Mouse (Mus musculus) left cerebral cortex, adult 8-10 months (tissue): ENCODE measurements around the gene Csk. TPM values are rescaled to one million over a fixed set of nuclear protein-coding genes. Genes with fewer than 3 reads are reported as not detected.
A peak's percentile ranks its signal among the peaks of the same experiment; 100 is the strongest.

ENCODE experiments used
- DNase-seq, 2 experiments: peaks; one replicate each; pipeline ENCODE4 v3.0.0; 2022; ENCODE audit warnings: low spot score in 2 of 2
- total RNA-seq, 4 experiments: library from RNA; stranded (reverse); gene quantifications; 2 replicates each; pipeline ENCODE4 v1.2.4; 2022

The Csk gene
- 10 to 100 TPM; 36.0 to 44.4 (median 41.6) TPM for total RNA-seq

DNA sequence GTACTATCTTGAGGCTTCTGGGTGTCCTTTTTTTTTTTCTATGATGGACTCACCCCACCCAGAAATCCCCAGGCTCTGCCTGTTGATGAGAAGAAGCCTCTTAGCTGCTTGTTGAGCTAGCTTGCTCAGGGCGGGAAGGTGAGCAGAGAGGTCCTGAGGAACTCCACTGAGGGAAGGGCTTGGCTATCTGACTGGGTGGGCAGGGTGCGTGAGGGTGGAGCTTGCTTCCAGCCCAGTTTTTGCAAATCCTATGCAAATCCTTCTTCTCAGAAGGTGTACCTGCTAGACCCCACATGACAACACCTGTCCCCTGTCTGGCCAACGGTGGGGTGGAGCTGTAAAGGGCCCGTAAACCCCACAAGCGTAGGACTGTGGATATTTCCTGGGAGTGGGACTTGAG, at the start of gene Csk:
Csk (minus strand) TSS at position 349 of the 400 bp plus-strand sequence.
- no peak for DNase-seq

DNA sequence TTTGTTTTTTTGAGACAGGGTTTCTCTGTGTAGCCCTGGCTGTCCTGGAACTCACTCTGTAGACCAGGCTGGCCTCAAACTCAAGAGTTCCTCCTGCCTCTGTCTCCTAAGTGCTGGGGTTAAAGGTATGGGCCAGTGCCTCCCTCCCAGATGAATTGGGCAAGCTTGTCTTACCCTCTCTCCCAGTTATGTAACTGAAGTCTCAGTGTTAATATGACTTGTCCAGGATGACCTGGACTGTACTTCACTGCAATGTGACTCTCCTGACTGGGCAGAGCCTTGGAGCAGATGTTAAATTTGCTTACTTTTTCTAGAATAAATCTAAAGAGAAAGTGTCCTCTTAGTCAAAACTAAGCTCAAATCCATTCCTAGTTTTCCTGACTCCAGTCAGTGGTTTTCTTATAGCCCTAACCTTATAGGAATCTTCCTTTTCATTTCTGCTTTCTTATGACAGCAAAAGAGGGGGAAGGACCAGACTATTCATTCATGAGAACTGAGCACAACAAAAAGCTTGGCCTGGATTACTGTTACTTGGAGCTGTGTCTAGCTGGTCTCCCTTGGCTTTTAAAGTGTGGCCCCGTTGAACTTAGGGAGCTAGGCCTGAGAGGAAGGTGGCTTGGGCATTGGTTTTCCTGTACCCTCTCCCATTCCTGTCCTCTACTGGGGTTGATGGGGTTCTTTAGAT, 45.2 kb upstream of the Csk start:
- DNase-seq: no peak

DNA sequence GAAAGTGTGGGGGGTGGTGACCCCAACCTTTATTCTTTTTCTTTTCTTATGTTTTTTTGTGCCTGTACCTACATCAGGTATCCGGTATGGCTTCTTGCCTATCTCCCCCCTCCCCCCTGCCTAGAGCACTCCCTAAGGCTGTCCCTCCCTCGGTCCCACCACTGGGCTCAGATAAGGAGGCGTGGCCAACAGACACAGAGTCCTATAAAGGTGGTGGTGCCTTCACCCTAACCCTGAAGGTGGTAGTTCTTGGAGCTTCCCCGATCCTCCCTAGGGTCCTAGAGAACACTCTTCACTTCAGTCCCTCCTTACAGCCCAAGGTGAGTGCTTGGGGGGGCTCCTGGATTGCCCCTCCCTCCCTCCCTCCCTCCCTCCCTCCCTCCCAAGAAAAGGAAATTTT, 43.9 kb upstream of the Csk start:
- no peak for DNase-seq

DNA sequence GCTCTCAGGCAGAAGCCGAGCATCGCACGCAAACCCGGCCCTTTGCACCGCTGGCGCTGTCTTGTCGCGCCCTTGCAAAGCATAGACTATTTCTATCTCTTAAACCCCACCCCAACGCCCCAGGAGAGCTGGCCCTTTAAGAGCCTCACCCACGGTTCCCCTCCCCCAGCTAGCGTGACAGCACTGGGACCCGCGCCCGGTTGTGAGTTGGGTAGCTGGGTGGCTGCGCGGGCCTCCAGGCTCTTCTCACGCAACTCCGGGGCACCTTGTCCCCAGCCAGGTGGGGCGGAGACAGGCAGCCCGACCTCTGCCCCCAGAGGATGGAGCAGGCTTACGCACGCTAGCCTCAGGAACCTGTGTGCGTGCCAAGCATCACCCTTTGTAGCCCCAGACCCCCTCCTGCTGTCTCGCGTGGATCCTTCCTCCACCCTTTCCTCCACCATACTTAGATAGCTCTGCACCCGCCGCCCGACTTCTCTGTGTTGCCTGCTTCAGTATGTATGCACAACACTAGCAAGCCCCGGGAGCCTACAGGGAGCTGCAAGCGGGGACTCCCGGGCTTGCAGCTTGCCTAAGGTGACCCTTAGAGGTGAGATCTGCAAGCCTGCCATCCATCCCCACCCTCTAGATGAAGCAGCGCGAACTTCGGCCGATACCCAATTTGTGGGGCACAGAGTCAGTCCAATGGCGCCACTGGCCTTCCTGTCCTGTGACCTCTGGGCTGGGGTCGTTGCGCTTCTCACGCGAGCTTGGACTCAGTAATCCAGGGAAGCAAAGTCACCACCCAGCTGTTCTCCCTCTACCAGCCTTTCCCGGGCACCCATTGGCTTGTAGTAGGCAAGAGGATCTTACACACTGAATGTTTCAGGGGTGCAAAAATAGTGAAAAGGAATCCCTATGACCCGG, 43.2 kb upstream of the Csk start:
- peak; percentile 57 to 62 for DNase-seq

DNA sequence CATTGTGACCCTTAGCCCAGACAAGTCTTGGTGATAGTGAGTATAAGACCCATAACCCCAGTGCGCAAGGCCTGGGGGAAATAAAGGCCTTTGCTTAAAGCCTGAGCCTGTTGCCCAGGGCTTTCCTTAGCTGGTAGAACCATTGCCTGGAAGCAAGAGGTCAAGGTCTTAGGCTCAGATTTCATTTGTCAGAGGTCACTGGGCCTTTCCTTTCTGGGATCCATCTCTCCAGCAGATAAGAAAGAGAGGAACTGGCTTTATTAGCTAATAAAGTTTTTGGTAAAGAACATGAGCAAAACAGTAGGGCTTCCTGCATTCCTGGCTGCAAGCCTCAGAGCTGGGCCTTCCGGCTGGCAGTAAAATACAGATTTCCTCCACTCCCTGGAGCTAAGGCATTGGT, 40.7 kb upstream of the Csk start:
- DNase-seq: no peak

DNA sequence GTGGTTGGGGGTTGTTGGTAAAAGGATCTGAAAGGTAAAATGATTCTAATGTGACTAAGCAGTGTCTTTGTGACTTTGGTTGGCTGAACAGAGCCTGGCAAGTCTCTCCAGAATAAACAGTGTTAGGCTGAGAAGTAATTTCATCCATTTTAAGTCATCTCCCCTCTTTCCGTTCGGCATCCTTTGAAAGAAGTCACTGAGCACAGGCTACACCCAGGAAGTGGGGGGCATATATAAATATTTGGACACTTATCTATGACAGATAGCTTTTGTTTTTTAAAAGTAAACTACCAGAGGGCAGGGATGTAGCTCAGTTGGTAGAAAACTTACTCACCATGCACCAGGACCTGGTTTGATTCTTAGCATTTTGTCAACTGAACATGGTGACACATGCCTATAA, 35.2 kb upstream of the Csk start:
- no peak for DNase-seq

DNA sequence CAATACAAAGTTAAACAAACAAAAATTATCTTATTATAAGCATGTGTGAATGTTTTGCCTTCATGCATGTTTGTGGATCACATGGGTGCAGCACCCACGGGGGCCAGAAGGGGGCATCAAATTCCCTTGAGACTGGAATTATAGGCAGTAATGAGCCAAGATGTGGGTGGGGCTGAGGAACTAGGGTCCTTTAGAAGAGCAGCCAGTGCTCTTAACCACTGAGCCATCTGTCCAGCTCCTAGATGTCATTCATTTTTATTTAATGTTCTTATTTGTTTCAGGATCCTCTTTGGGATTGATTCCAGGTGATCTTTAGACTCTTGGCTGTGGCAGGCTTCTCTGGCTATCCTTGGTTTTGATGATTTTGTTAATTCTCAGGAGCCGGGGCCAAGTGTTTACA, 34.7 kb upstream of the Csk start:
- no peak for DNase-seq

DNA sequence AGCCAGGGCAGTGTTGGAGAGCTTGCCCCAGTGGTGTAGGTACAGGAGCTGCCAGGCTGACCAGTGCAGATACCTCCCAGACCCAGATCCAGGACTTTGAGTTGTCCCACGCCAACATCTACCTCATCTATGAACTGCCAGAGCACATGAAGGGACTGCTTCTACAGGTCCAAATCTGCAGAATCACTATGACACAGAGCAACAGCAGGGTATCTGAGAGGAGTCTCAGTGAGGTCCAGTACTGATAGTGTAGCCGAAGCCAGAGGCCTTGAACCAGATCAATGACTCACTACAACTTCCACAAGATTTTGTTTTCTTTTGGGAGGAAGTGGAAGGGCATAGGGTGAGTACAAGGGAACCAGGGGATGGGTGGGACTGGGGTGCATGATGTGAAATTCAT, 34.3 kb upstream of the Csk start, which contains the start of gene Cyp1a1:
Cyp1a1 (plus strand) TSS at position 178 of the 400 bp plus-strand sequence.
- no peak for DNase-seq

DNA sequence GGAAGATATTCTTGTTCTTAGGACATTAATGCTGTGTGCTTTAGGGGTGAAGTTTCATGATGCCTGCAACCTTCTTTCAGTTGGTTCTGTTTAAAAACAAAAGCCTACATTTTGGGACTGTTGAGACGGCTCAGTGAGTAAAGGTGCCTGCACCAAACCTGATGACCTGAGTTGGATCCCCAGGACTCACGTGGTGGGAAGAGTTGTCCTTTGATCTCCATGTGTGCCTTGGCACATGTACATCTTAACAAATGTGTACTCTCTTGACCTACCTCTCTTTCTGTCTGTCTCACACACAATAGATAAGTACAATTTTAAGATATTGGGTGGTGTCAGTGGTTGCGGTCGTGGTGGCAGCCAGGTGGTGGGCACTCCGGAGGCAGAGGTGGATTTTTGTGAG, 32.6 kb upstream of the Csk start:
- no peak for DNase-seq

DNA sequence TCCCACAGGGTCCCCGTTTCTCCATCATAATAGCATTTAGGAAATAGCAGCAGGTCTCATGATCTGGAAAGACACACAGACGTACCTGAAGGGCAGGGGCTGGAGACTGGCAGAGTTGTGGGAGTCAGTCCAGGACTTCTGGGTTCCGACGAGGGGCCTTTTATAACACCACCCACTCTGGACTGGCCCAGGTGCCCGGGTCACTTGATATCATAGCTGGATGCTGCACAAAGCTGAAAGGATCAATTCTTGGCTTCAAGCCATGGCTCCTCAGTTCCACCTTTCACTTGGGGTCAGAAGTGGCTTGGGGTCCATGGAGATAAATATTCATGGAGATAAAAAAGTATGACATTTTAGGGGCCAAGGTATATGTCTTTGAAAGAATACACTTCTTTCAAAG, 30.1 kb upstream of the Csk start, which contains the start of gene Cyp1a2:
Cyp1a2 (minus strand) TSS at position 184 of the 400 bp plus-strand sequence.
- DNase-seq: no peak

DNA sequence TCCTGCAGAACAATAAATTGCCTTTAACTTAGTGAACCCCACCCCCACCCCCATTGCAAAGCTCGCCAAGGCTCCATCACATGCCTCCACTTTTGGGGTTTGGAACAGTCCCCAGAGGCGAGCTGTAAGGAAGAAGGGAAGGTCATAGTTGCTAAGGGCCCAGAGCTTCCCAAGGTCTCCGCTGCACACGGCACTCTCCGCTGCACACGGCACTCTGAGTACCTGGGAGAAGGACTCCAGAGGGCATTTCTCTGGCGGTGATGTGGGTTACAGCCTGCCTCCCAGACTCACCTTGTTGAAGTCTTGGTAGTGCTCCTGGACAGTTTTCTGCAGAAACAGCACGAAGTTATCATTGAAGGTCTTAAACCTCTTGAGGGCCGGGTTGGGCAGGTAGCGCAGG, 28.0 kb upstream of the Csk start:
- DNase-seq: no peak

DNA sequence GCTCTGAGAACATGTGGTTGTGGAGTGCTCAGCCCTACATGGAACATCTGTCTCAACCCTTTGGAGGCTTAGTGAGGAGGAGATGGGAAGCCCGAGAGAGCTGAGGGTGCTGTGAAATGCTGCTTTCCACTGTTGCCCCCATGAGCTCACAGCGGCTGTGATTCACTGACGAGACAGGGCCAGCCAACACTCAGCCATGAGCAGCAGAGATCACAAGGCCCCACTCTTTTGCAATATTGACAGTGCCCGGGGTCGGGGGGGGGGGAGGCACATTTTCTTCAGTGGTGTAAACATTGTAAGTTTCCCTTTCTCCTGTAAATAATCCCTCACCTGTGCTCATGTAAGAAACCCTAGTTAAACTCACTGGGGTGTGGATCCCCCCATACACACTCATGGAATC, 18.1 kb upstream of the Csk start:
- no peak for DNase-seq

DNA sequence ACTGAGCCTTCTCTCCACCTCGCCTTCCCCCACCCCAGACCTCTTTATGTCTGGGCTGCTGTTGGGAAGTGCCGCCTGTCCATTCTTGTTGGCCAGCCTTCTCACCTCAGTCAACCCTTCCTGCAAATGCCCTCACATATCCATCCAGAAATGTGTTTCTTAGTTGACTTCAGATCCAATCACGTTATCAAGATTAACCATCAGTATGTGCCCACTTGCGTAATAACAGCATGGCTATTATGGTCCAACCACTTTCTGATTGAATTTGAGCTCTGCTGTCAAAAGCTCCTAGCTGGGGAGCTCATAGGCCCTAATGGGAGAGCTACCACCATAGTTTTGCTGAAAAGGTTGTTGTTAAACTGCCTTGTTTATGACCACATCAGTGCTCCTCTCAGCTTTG, 17.6 kb upstream of the Csk start:
- no peak for DNase-seq

DNA sequence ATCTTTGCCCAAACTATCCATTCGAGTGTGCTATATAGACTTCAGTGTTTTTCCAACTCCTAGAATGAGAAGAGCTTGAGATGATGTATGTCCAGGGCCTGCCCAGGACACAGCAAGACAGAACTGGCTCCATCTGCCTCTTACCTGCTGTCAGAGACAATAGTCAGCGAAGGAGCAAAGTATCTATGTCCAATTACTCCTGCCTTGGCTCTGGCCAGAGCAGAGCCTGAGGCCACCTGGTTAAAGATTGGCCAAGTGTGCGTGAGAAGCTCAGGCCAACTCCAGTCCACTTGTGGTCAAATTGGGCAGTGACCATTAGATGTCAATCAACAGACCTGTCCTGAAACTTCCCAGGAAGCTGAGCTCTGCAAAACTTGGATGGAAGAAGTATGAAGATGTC, 16.1 kb upstream of the Csk start:
- DNase-seq: no peak

DNA sequence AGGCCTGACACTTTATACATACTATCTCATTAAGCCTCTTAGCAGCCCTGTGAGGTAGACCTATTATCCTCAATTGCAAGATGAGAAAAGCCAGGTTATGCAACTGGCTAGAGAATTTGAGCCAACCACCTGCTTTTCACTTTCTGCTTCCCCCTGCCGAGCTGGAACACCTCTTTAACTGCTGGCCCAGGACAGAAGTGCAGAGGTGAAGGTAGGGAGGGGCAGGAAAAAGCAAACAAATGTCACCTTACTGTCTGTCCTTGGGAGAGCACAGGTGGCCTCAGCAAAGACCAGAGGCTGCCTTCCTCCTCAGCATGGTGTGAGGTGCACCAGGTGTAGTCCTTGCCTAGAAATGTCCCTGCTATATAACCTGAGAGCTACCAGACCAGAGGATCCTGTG, 14.8 kb upstream of the Csk start:
- DNase-seq: no peak

DNA sequence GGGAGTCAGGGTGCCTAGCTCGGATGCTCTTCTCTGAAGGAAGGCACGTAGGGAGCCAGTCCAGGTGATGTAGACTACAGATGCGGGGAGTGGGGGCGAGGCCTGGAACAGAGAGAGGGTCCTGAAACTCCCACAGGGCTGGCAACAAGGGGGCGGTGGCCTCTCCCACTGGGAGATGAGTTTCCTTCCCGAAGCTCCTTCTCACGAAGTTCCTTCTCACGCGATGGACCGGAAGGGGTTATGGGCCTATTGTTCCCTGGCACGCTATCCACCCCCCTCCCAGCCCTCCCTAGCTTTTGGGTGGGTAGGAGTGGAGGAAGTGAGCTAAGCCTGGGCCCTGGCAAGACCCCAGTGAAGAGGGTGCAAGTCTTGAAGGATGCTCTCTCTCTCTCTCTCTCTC, 14.4 kb upstream of the Csk start:
- no peak for DNase-seq

DNA sequence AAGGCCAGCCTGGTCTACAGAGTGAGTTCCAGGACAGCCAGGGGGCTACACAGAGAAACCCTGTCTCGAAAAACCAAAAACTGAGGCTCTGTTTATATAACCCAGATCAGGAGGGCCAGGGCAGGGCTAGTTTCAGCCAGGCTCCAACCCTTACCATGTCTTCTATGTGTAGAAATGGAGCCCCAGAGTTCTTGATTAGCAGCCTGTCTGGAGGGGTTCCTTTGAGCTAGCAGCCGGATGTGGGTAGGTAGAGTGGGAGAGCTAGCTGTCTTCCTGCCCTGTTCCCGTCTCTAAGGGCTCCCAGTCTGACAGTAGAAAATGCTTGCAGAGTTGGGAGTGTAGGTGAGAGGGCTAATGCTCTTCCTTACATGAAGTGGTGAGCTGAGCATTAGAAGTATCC, 13.7 kb upstream of the Csk start:
- DNase-seq: no peak

DNA sequence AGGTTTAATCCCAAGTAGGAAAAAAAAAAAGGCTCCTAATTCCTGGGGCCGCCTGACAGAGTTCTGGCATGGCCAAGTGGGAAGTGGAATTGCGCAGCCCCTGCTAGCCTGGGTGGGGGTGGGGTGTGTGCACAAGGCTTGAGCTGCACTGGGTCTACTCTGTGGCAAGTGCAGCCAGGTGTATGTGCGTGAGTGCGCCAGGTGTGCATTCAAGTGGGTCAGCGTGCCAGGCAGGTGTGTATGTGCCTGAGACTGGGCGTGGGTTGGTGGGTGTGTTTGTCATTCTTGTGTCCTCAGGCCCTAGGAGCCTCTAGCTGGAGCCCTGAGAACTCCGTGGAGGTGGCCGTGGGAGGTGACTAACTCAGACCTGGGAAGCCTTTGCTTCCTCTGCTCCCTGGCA, 13.1 kb upstream of the Csk start:
- no peak for DNase-seq

DNA sequence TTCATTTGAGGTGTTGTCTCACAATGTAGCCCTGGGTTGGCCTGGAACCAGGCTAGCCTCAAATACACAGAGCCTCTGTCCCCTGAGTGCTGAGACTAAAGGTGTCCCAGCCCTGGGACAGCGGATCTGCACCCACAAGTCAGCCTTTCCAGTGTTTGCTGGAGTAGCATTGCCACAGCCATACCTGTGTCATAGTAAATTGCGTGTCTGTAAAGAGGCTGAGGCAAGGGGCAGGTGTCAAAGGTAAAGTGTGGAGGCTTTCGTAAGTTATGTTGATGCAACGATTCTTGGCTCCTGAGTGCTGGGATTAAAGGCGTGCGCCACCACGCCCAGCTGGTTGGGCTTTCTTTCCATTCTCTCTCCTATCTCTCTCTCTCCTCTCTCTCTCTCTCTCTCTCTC, 11.2 kb upstream of the Csk start:
- DNase-seq: no peak

DNA sequence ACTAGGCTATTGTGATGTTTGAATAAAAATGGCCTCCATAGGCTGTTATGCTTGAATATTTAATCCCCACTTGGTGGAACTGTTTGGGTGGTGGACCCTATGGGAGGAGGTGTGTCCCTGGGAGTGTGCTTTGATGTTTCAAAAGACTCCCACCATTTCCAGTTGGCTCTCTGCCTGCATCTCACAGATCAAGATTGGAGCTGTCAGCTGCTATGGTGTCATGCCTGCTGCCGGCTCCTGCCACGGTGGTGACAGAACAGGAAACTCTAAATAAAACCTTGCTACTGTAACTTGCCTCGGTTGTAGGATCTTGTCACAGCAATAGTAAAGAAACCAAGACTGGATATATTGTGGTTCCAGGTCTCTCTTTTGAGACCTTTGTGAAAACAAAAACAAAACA, 8.1 kb upstream of the Csk start:
- DNase-seq: no peak

DNA sequence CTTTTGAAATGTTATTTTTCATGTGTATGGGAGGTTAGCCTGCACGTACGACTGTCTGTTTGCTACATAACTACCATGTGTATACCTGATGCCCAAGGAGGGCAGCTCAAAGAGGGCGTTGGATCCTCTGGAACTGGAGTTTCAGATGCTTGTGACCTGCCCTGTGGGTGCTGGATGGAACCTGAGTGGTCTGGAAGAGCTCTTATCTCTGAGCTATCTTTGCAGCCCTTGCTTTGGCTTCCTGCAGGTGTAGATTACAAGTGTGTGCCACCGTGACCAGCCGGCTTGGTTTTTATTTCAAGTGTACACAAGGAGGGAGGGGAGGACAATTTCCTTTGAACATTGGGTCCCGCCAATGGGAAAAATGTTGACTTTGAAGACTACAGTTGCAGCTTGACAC, 7.1 kb upstream of the Csk start:
- no peak for DNase-seq

DNA sequence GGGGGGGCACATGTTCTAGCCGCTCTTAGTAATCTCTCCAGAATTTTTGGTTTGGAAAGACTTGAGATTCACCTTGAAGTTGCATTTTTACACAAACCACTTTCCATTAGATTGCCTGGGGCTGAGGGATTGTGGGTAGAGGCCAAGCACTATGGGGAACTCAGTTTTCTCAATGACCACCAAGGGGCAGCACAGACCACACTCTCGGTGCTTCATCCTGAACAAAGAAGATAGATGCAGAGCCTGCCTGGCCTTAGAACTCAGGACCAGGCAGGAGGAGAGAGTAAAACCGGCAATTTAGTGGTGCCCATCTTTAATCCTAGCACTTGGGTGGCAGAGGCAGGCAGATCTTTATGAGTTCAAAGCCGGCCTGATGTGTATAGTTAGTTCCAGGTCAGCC, 6.3 kb upstream of the Csk start:
- peak; percentile 36 to 53 for DNase-seq

DNA sequence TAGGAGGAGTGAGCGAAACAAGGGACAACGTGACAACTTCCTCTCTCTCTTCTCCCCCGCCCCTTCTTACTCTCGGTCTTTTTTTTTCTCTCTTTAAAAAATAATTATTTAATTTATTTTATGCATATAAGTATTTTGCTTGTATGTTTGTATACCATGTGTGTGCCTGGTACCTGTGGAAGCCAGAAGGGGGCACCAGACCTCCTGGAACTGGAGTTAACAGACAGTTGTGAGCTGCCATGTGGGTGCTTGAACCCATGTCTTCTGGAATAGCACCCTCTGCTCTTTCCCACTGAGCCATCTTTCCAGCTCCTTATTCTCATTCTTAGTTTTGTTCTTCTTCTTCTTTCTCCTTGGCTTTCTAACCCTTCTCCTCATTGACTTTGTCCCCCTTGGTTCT, 5.5 kb upstream of the Csk start:
- no peak for DNase-seq
